Mouse (Mus musculus) kidney, postnatal 0 days (tissue): Measurements from ENCODE around the gene Dab2. TPM values are rescaled to one million over a fixed set of nuclear protein-coding genes. Genes with fewer than 3 reads are reported as not detected.

Source experiments
- ATAC-seq: fragments of 200-750 bp; cut with Nextera tagmentation; replicated peaks from 2 replicates; pipeline ENCODE4 v1.8.0; 2017; ENCODE audit warnings: low read depth, moderate number of reproducible peaks, moderate TSS enrichment, moderate library complexity; ENCODE audit not compliant: low FRiP score
- DNase-seq: peaks from one replicate; pipeline ENCODE4 v3.0.0-alpha.2; 2016; ENCODE audit warnings: low spot score
- H3K27ac ChIP-seq: fragments of 300-500 bp; sonication (generic); 2 replicates; pipeline ENCODE4 v1.5.1; 2014; ENCODE audit warnings: mild to moderate bottlenecking
- H3K27me3 ChIP-seq: fragments of 300-500 bp; sonication (generic); 2 replicates; pipeline ENCODE4 v1.6.1; 2014; ENCODE audit warnings: low read length, mixed read lengths; ENCODE audit not compliant: insufficient read depth
- H3K36me3 ChIP-seq: fragments of 300-500 bp; sonication (generic); 2 replicates; pipeline ENCODE4 v1.6.1; 2014; ENCODE audit warnings: low read length, mixed read lengths; ENCODE audit not compliant: insufficient read depth
- H3K4me1 ChIP-seq: fragments of 300-500 bp; sonication (generic); replicated peaks from 2 replicates; pipeline ENCODE4 v1.6.1; 2014; ENCODE audit warnings: antibody characterized with exemption, low read length, mixed read lengths; ENCODE audit not compliant: insufficient read depth
- H3K4me2 ChIP-seq: fragments of 300-500 bp; sonication (generic); 2 replicates; pipeline ENCODE4 v1.6.1; 2014; ENCODE audit warnings: mild to moderate bottlenecking, low read length, moderate library complexity, mixed read lengths
- H3K4me3 ChIP-seq: fragments of 300-500 bp; sonication (generic); replicated peaks from 2 replicates; pipeline ENCODE4 v1.5.1; 2014; ENCODE audit warnings: low read depth, low read length
- H3K9ac ChIP-seq: fragments of 300-500 bp; sonication (generic); 2 replicates; pipeline ENCODE4 v1.6.1; 2014; ENCODE audit warnings: low read depth, low read length
- H3K9me3 ChIP-seq: fragments of 300-500 bp; sonication (generic); replicated peaks from 2 replicates; pipeline ENCODE4 v1.6.1; 2016; ENCODE audit warnings: low read length, inconsistent platforms, mixed read lengths
- CTCF ChIP-seq: IDR thresholded peaks from 2 replicates; pipeline ENCODE4 v1.5.1; 2016; ENCODE audit warnings: antibody characterized with exemption, low read depth, mild to moderate bottlenecking, moderate library complexity
- WGBS: fragments of 180-500 bp; shearing (Covaris S2); extraction: QIAGEN DNeasy Blood & Tissue Kit; methylation state at CpG from one replicate; pipeline ENCODE4 v1.1.7; 2014; 5-methylcytosine and 5-hydroxymethylcytosine counted together
- polyA plus RNA-seq: library from polyadenylated mRNA; unstranded; fragments of >200 nt; fragmentation: Nextera tagmentation; extraction: Ambion mirVana; gene quantifications from 2 replicates; pipeline ENCODE4 v1.2.1, GENCODE M21; 2015

The Dab2 gene
- polyA plus RNA-seq, 1 experiment from 2014 or later, result 94.5 TPM

DNA sequence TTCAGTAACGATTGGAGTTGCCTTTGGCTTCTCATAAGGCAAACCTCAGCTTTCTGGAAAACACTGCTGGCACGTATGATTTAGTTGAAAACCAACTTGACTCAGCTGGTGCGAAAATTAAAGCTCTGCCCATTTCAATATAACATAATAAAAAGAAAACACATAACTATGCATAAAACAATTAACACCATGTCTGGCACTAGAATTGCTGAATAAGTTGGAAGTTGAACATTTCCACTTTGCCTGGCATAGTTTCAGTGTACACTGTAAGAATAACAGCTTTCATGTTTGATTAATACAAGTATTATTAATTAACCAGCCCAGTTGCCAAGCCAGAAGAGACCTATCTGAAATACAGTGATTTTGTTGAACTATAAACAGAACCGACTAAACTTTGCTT lies 2.6 kb downstream of the Dab2 start:
- H3K9ac ChIP-seq, result no peak overlapping the region
- no peaks in the 10 kb centered on the region for H3K4me1 ChIP-seq
- TF ChIP-seq CTCF, result no peak
- ATAC-seq, result no peak
- no peak for DNase-seq
- H3K27ac ChIP-seq, result no peak overlapping the region
- WGBS, result 58% methylated on average over 4 of the region's 4 CpGs
- no peak overlapping the region for H3K4me2 ChIP-seq
- H3K9me3 ChIP-seq, result no peaks in the 10 kb centered on the region
- H3K4me3 ChIP-seq, result no peak overlapping the region
- no peaks in the 10 kb centered on the region for H3K27me3 ChIP-seq
- H3K36me3 ChIP-seq, result no peaks in the 10 kb centered on the region

DNA sequence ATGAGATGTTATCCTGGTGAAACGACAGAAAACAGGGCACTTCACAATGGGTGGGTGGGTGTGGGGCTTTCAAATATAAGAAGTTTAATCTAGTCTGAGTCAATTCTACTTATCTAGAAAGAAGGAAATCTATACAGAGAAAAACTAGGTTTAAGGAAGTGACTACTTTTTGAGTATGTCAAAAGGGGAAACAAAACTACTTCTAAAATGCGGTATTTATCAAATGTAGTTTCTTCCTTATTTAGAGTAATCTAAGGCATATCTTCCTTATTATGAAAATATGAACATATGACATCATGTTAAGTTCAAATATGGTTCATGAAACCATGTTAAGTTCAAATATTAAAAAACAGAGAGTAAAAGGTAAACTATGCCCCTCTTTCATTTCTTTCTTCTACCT lies 4.2 kb downstream of the Dab2 start:
- no peak for DNase-seq

GRCm38 (mm10) chr15:6309633-6310032 lies 10.0 kb downstream of the Dab2 start:
- H3K36me3 ChIP-seq, result no peaks in the 10 kb centered on the region
- H3K9me3 ChIP-seq, result no peaks in the 10 kb centered on the region
- no peaks in the 10 kb centered on the region for H3K4me1 ChIP-seq
- no peak overlapping the region for H3K9ac ChIP-seq
- 70% methylated on average over 3 of the region's 3 CpGs for WGBS
- H3K27me3 ChIP-seq, result no peaks in the 10 kb centered on the region
- DNase-seq (no peak), ATAC-seq (no peak)
- TF ChIP-seq CTCF, result no peak
- H3K4me2 ChIP-seq, result no peak overlapping the region
- H3K27ac ChIP-seq, result no peak overlapping the region
- H3K4me3 ChIP-seq, result no peak overlapping the region

More for the DNA sequence above, 4.2 kb downstream of the Dab2 start:
- Histone ChIP-seq H3K4me1 (no peaks in the 10 kb centered on the region), H3K27me3 (no peaks in the 10 kb centered on the region), H3K4me3 (no peak overlapping the region), H3K9ac (no peak overlapping the region), H3K27ac (no peak overlapping the region), H3K36me3 (no peaks in the 10 kb centered on the region), H3K9me3 (no peaks in the 10 kb centered on the region), H3K4me2 (no peak overlapping the region)
- WGBS, result 78% methylated on average over 2 of the region's 2 CpGs
- ATAC-seq, result no peak
- TF ChIP-seq CTCF, result no peak

DNA sequence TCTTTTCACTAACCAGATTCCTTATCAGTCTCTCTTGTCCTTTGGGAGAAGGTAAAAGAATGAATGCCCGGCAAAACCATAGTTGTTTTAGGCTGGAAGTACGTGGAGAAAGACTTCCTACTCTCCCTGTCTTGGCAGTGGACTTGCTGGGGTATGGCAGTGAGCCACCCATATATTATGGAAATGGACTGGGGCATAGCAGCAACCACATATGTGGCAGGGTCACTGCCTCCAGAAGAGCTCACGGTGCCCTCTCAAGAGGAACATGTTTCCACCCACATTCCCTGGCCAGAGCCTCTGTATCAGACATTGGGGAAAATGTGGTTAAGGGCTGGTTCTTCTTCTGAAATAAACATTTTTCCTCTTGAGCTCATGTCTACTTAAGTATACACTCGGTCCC lies 10.8 kb downstream of the Dab2 start:
- DNase-seq (no peak), ATAC-seq (no peak)
- H3K4me2 ChIP-seq, result no peak overlapping the region
- H3K27me3 ChIP-seq, result no peaks in the 10 kb centered on the region
- H3K4me1 ChIP-seq, result no peaks in the 10 kb centered on the region
- no peak overlapping the region for H3K4me3 ChIP-seq
- 53% methylated on average over 4 of the region's 4 CpGs for WGBS
- TF ChIP-seq CTCF, result no peak
- no peaks in the 10 kb centered on the region for H3K36me3 ChIP-seq
- no peaks in the 10 kb centered on the region for H3K9me3 ChIP-seq
- no peak overlapping the region for H3K27ac ChIP-seq
- H3K9ac ChIP-seq, result no peak overlapping the region

- DNase-seq (no peak), ATAC-seq (no peak)
- Histone ChIP-seq H3K4me3 (no peak overlapping the region), H3K27ac (no peak overlapping the region), H3K9ac (no peak overlapping the region), H3K4me1 (no peaks in the 10 kb centered on the region), H3K9me3 (no peaks in the 10 kb centered on the region), H3K4me2 (no peak overlapping the region), H3K36me3 (no peaks in the 10 kb centered on the region), H3K27me3 (no peaks in the 10 kb centered on the region)
- TF ChIP-seq CTCF, result no peak
- WGBS, result 96% methylated on average over 3 of the region's 3 CpGs
Measured at GRCm38 (mm10) chr15:6312396-6312795, 12.8 kb downstream of the Dab2 start.

DNA sequence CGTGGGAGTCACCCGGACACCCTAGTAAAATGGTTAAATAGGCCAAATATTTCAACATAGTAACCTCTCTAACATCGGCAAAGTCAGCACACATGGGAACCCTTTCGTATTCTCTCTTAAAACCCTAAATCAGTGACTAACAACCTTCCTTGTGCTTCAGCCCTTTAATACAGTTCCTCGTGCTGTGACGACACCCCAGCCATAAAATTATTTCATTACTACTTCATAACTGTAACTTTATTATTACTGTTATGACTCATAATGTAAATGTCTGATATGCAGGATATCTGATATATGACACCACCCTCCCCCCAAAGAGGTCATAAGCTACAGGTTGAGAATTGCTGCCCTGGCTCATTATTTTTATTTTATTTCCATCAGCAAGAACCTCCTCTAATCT lies 19.8 kb downstream of the Dab2 start:
- ATAC-seq (no peak), DNase-seq (no peak)
- no peaks in the 10 kb centered on the region for H3K9me3 ChIP-seq
- H3K27me3 ChIP-seq, result no peaks in the 10 kb centered on the region
- H3K36me3 ChIP-seq, result no peaks in the 10 kb centered on the region
- H3K4me2 ChIP-seq, result no peak overlapping the region
- H3K9ac ChIP-seq, result no peak overlapping the region
- no peak overlapping the region for H3K27ac ChIP-seq
- no peak for TF ChIP-seq CTCF
- 0 out of 2 replicates have a peak, but pooled peaks cover 15% of the 10 kb centered on the region for H3K4me1 ChIP-seq
- 66% methylated on average over 6 of the region's 6 CpGs for WGBS
- H3K4me3 ChIP-seq, result no peak overlapping the region

GRCm38 (mm10) chr15:6320501-6320900 lies 20.9 kb downstream of the Dab2 start:
- no peak for ATAC-seq
- Histone ChIP-seq H3K9ac (no peak overlapping the region), H3K4me3 (no peak overlapping the region), H3K9me3 (no peaks in the 10 kb centered on the region), H3K4me2 (no peak overlapping the region), H3K27me3 (no peaks in the 10 kb centered on the region), H3K27ac (no peak overlapping the region), H3K36me3 (no peaks in the 10 kb centered on the region), H3K4me1 (0 out of 2 replicates have a peak, but pooled peaks cover 15% of the 10 kb centered on the region)
- WGBS, result 19% methylated on average over 5 of the region's 5 CpGs
- no peak for TF ChIP-seq CTCF
- DNase-seq, result peak; percentile 74
